Mouse (Mus musculus): ENCODE data around the gene Spdye4b. TPM values are rescaled to one million over a fixed set of nuclear protein-coding genes. Genes with fewer than 3 reads are reported as not detected.
A peak's percentile ranks its signal among the peaks of the same experiment; 100 is the strongest.

Spdye4b gene
- polyA plus RNA-seq, 1 experiment, result 28.6 TPM

GRCm38 (mm10) chr5:143220996-143221395 lies 40.2 kb downstream of the Spdye4b start:
- no peak for TF ChIP-seq CTCF (IDR thresholded peaks at IDR 0.05; ENCODE audit: control insufficient read depth, insufficient read depth, insufficient replicate concordance, low read depth, low read length)
- no peak for TF ChIP-seq POLR2A (IDR thresholded peaks at IDR 0.05; ENCODE audit: control insufficient read depth, low read depth, low read length)
- no peak overlapping the region for H3K4me3 ChIP-seq (ENCODE audit: control insufficient read depth, low read depth, low read length)
- H3K4me1 ChIP-seq (ENCODE audit: control insufficient read depth, insufficient read depth, low read length), result peaks cover 6% of the 10 kb centered on the region
- no peak overlapping the region for H3K27ac ChIP-seq (ENCODE audit: control insufficient read depth, insufficient read depth, low read depth, low read length)
- H3K36me3 ChIP-seq (ENCODE audit: control insufficient read depth, insufficient read depth, low read length), result no peaks in the 10 kb centered on the region
- no peaks in the 10 kb centered on the region for H3K27me3 ChIP-seq (ENCODE audit: control insufficient read depth, insufficient read depth, low read length)

DNA sequence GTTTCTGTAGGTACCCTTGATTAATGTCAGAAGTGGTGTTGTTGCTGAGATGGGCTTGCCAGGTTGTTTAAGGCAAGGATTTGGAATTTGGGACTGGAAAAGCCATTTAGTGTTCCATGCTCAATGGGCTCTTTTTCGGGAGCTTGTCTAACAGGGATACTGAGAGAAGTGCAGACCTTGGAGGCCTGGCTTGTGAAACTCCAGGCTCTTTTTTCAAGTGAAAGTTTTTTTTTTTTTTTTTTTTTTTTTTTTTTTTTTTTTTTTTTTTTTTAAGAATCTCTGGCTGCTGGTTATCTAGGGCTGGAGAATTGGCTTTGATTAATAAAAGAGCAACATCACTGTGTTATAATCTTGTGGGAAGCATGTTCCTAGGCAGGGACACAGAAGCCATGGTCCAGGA lies 41.5 kb downstream of the Spdye4b start:
- no peaks in the 10 kb centered on the region for H3K36me3 ChIP-seq (ENCODE audit: control insufficient read depth, insufficient read depth, low read length)
- TF ChIP-seq POLR2A (IDR thresholded peaks at IDR 0.05; ENCODE audit: control insufficient read depth, low read depth, low read length), result no peak
- TF ChIP-seq CTCF (IDR thresholded peaks at IDR 0.05; ENCODE audit: control insufficient read depth, insufficient read depth, insufficient replicate concordance, low read depth, low read length), result no peak

GRCm38 (mm10) chr5:143226790-143227189 lies 46.0 kb downstream of the Spdye4b start, which contains the start of gene Spdye4a:
Gene Spdye4a, minus strand, starts transcription at chr5:143226890.
- TF ChIP-seq CTCF (IDR thresholded peaks at IDR 0.05; ENCODE audit: control insufficient read depth, insufficient read depth, insufficient replicate concordance, low read depth, low read length) (no peak), POLR2A (IDR thresholded peaks at IDR 0.05; ENCODE audit: control insufficient read depth, low read depth, low read length) (peak; percentile 63; the same call in 1 of the 2 replicates)
- Histone ChIP-seq H3K4me3 (ENCODE audit: control insufficient read depth, low read depth, low read length) (peak within 1 kb of the TSS; percentile 86), H3K27me3 (ENCODE audit: control insufficient read depth, insufficient read depth, low read length) (no peaks in the 10 kb centered on the region), H3K27ac (ENCODE audit: control insufficient read depth, insufficient read depth, low read depth, low read length) (peak within 1 kb of the TSS; percentile 79; the same call in 1 of the 2 replicates), H3K4me1 (ENCODE audit: control insufficient read depth, insufficient read depth, low read length) (peaks cover 9% of the 10 kb centered on the region), H3K36me3 (ENCODE audit: control insufficient read depth, insufficient read depth, low read length) (no peaks in the 10 kb centered on the region)

More for the DNA sequence above, 41.5 kb downstream of the Spdye4b start:
- Histone ChIP-seq H3K4me3 (ENCODE audit: control insufficient read depth, low read depth, low read length) (no peak overlapping the region), H3K27ac (ENCODE audit: control insufficient read depth, insufficient read depth, low read depth, low read length) (no peak overlapping the region), H3K4me1 (ENCODE audit: control insufficient read depth, insufficient read depth, low read length) (peaks cover 9% of the 10 kb centered on the region), H3K27me3 (ENCODE audit: control insufficient read depth, insufficient read depth, low read length) (no peaks in the 10 kb centered on the region)

DNA sequence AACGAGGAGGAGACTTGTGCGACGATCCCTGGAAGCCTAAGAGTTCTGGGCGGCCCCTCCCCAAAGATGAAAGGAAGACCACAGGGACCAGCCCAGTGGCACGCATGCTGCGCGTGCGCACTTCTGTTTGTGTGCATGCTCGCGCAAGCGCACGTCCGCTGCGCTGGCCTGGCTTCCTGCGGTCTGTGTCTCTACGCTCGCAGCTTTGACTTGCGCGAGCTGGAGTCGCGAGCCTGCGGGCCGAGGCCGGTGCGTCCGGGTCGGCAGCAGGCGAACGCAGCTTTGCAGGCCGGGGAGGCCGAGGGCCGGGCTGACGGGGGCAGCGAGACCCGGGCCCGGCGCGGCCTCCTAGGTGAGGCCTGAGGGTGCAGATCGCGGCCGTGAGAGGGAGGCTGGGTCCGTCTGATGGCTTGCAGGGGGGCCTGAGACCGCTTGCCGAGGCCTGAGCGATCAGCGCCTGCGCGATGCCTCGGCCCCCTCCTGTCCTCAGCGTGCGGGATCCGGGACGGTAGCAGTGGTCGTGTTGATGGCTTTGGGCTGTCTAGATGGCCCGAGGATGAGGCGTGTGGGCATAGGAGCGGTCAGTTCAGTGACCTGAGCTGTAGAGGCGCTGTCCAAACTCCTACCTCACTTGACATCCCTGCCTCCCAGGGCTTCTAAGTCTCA lies 54.3 kb downstream of the Spdye4b start, which contains the start of gene Zfp12:
Zfp12 (plus strand) TSS at position 136 of the 666 bp plus-strand sequence.
- TF ChIP-seq POLR2A (IDR thresholded peaks at IDR 0.05; ENCODE audit: control insufficient read depth, low read depth, low read length) (peak; percentile 72), CTCF (IDR thresholded peaks at IDR 0.05; ENCODE audit: control insufficient read depth, insufficient read depth, insufficient replicate concordance, low read depth, low read length) (peak; percentile 27; the same call in 1 of the 2 replicates)
- peaks cover 2% of the 10 kb centered on the region for H3K4me1 ChIP-seq (ENCODE audit: control insufficient read depth, insufficient read depth, low read length)
- H3K27me3 ChIP-seq (ENCODE audit: control insufficient read depth, insufficient read depth, low read length), result no peaks in the 10 kb centered on the region
- H3K27ac ChIP-seq (ENCODE audit: control insufficient read depth, insufficient read depth, low read depth, low read length), result peak within 1 kb of the TSS; percentile 33
- no peaks in the 10 kb centered on the region for H3K36me3 ChIP-seq (ENCODE audit: control insufficient read depth, insufficient read depth, low read length)
- H3K4me3 ChIP-seq (ENCODE audit: control insufficient read depth, low read depth, low read length), result peak within 1 kb of the TSS; percentile 72

GRCm38 (mm10) chr5:143236036-143236435 lies 55.2 kb downstream of the Spdye4b start:
- H3K4me1 ChIP-seq (ENCODE audit: control insufficient read depth, insufficient read depth, low read length), result peaks cover 2% of the 10 kb centered on the region

GRCm38 (mm10) chr5:143244926-143245325 lies 64.1 kb downstream of the Spdye4b start:
- no peaks in the 10 kb centered on the region for H3K27me3 ChIP-seq (ENCODE audit: control insufficient read depth, insufficient read depth, low read length)
- no peak overlapping the region for H3K27ac ChIP-seq (ENCODE audit: control insufficient read depth, insufficient read depth, low read depth, low read length)
- peaks cover 4% of the 10 kb centered on the region for H3K36me3 ChIP-seq (ENCODE audit: control insufficient read depth, insufficient read depth, low read length)
- no peaks in the 10 kb centered on the region for H3K4me1 ChIP-seq (ENCODE audit: control insufficient read depth, insufficient read depth, low read length)
- no peak overlapping the region for H3K4me3 ChIP-seq (ENCODE audit: control insufficient read depth, low read depth, low read length)
- TF ChIP-seq CTCF (IDR thresholded peaks at IDR 0.05; ENCODE audit: control insufficient read depth, insufficient read depth, insufficient replicate concordance, low read depth, low read length) (no peak), POLR2A (IDR thresholded peaks at IDR 0.05; ENCODE audit: control insufficient read depth, low read depth, low read length) (no peak)

More at GRCm38 (mm10) chr5:143236036-143236435, 55.2 kb downstream of the Spdye4b start:
- Histone ChIP-seq H3K27me3 (ENCODE audit: control insufficient read depth, insufficient read depth, low read length) (no peaks in the 10 kb centered on the region), H3K36me3 (ENCODE audit: control insufficient read depth, insufficient read depth, low read length) (no peaks in the 10 kb centered on the region), H3K27ac (ENCODE audit: control insufficient read depth, insufficient read depth, low read depth, low read length) (no peak overlapping the region), H3K4me3 (ENCODE audit: control insufficient read depth, low read depth, low read length) (no peak overlapping the region)
- no peak for TF ChIP-seq CTCF (IDR thresholded peaks at IDR 0.05; ENCODE audit: control insufficient read depth, insufficient read depth, insufficient replicate concordance, low read depth, low read length)
- TF ChIP-seq POLR2A (IDR thresholded peaks at IDR 0.05; ENCODE audit: control insufficient read depth, low read depth, low read length), result no peak

DNA sequence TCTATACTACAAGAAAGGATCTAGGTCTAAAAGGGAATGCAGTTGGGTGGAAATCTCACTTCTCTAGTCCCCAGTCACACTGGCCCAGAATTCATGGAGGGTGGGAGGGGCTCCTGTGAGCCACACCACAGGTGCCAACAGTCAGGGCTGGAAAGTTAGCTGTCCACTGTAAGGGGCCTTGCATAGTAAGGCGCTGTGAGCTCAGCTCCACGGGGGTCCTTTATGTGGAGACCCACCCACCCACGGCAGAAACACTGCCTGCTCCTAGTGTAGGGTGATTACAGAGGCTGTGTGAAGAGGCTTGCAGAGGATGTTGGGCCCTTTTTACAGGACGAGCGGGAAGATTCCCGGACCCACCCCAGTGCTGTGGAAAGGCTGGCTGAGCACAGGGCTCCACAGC lies 71.2 kb downstream of the Spdye4b start:
- peaks cover 20% of the 10 kb centered on the region for H3K4me1 ChIP-seq (ENCODE audit: control insufficient read depth, insufficient read depth, low read length)
- no peak overlapping the region for H3K4me3 ChIP-seq (ENCODE audit: control insufficient read depth, low read depth, low read length)
- TF ChIP-seq CTCF (IDR thresholded peaks at IDR 0.05; ENCODE audit: control insufficient read depth, insufficient read depth, insufficient replicate concordance, low read depth, low read length) (no peak), POLR2A (IDR thresholded peaks at IDR 0.05; ENCODE audit: control insufficient read depth, low read depth, low read length) (no peak)
- no peaks in the 10 kb centered on the region for H3K27me3 ChIP-seq (ENCODE audit: control insufficient read depth, insufficient read depth, low read length)
- H3K36me3 ChIP-seq (ENCODE audit: control insufficient read depth, insufficient read depth, low read length), result no peaks in the 10 kb centered on the region
- no peak overlapping the region for H3K27ac ChIP-seq (ENCODE audit: control insufficient read depth, insufficient read depth, low read depth, low read length)
